Mouse (Mus musculus) ES-Bruce4 (cell line): ENCODE measurements around the gene Pih1d3. TPM values are rescaled to one million over a fixed set of nuclear protein-coding genes. Genes with fewer than 3 reads are reported as not detected.

ENCODE experiments used
- H3K27ac ChIP-seq: 2 replicates; pipeline ENCODE4 v1.5.1; 2012; ENCODE audit warnings: low read length, inconsistent platforms; ENCODE audit not compliant: insufficient read depth
- H3K27me3 ChIP-seq: 2 replicates; pipeline ENCODE4 v1.6.1; 2012; ENCODE audit warnings: mild to moderate bottlenecking, low read length, inconsistent platforms; ENCODE audit not compliant: control insufficient read depth, poor library complexity, insufficient read depth, severe bottlenecking
- H3K36me3 ChIP-seq: 2 replicates; pipeline ENCODE4 v1.6.1; 2012; ENCODE audit warnings: inconsistent platforms, mild to moderate bottlenecking, low read length, moderate library complexity; ENCODE audit not compliant: control insufficient read depth, poor library complexity, insufficient read depth, severe bottlenecking
- H3K4me1 ChIP-seq: one replicate; pipeline ENCODE4 v1.8.1; 2011; ENCODE audit warnings: low read length; ENCODE audit not compliant: control insufficient read depth, insufficient read depth
- H3K4me3 ChIP-seq: 2 replicates; pipeline ENCODE4 v1.5.1; 2011; ENCODE audit warnings: low read depth, mild to moderate bottlenecking, low read length
- H3K9ac ChIP-seq: 2 replicates; pipeline ENCODE4 v1.6.1; 2012; ENCODE audit warnings: low read depth, mild to moderate bottlenecking, inconsistent platforms; ENCODE audit not compliant: poor library complexity, severe bottlenecking
- H3K9me3 ChIP-seq: replicated peaks from 2 replicates; pipeline ENCODE4 v1.6.1; 2012; ENCODE audit warnings: mild to moderate bottlenecking, low read length, inconsistent platforms; ENCODE audit not compliant: control insufficient read depth, poor library complexity, insufficient read depth, severe bottlenecking
- CTCF ChIP-seq: IDR thresholded peaks from one replicate; pipeline ENCODE4 v1.8.1; 2011; ENCODE audit warnings: low read depth, low read length
- EP300 ChIP-seq: IDR thresholded peaks from 2 replicates; pipeline ENCODE4 v1.6.1; 2011; ENCODE audit warnings: low read depth, low read length; ENCODE audit not compliant: insufficient read depth
- POLR2A ChIP-seq: IDR thresholded peaks from one replicate; pipeline ENCODE4 v1.8.1; 2011; ENCODE audit warnings: low read length; ENCODE audit not compliant: insufficient read depth
- polyA plus RNA-seq: library from polyadenylated mRNA; stranded (reverse); fragments of >200 nt; gene quantifications from 2 replicates; pipeline ENCODE4 v1.2.4, GENCODE M21; 2011; ENCODE audit warnings: low read depth; ENCODE audit not compliant: missing spikeins, insufficient read depth, insufficient read length

The Pih1d3 gene
- polyA plus RNA-seq, 1 experiment, result not detected

GRCm38 (mm10) chr1:31196959-31197358, 25.7 kb upstream of the Pih1d3 start:
- no peaks in the 10 kb centered on the region for H3K36me3 ChIP-seq
- H3K9me3 ChIP-seq, result no peaks in the 10 kb centered on the region
- no peaks in the 10 kb centered on the region for H3K4me1 ChIP-seq
- TF ChIP-seq EP300 (no peak), POLR2A (no peak), CTCF (no peak)
- no peaks in the 10 kb centered on the region for H3K27me3 ChIP-seq
- H3K9ac ChIP-seq, result no peak overlapping the region
- no peak overlapping the region for H3K27ac ChIP-seq
- no peak overlapping the region for H3K4me3 ChIP-seq

GRCm38 (mm10) chr1:31203771-31204170, 18.9 kb upstream of the Pih1d3 start:
- no peak overlapping the region for H3K9ac ChIP-seq
- H3K27me3 ChIP-seq, result no peaks in the 10 kb centered on the region
- no peaks in the 10 kb centered on the region for H3K9me3 ChIP-seq
- H3K36me3 ChIP-seq, result no peaks in the 10 kb centered on the region
- H3K4me1 ChIP-seq, result no peaks in the 10 kb centered on the region
- no peak for TF ChIP-seq CTCF
- no peak for TF ChIP-seq POLR2A
- TF ChIP-seq EP300, result no peak
- H3K27ac ChIP-seq, result no peak overlapping the region
- no peak overlapping the region for H3K4me3 ChIP-seq

- no peaks in the 10 kb centered on the region for H3K9me3 ChIP-seq
- H3K27ac ChIP-seq, result no peak overlapping the region
- H3K4me1 ChIP-seq, result no peaks in the 10 kb centered on the region
- H3K36me3 ChIP-seq, result no peaks in the 10 kb centered on the region
- H3K27me3 ChIP-seq, result no peaks in the 10 kb centered on the region
- H3K9ac ChIP-seq, result no peak overlapping the region
- no peak overlapping the region for H3K4me3 ChIP-seq
- TF ChIP-seq POLR2A, result no peak
- TF ChIP-seq EP300, result no peak
- TF ChIP-seq CTCF, result no peak
Measured at GRCm38 (mm10) chr1:31205346-31205745, 17.3 kb upstream of the Pih1d3 start.

GRCm38 (mm10) chr1:31205770-31206169, 16.9 kb upstream of the Pih1d3 start:
- Histone ChIP-seq H3K9ac (no peak overlapping the region), H3K36me3 (no peaks in the 10 kb centered on the region), H3K9me3 (no peaks in the 10 kb centered on the region), H3K4me3 (no peak overlapping the region), H3K4me1 (no peaks in the 10 kb centered on the region), H3K27me3 (no peaks in the 10 kb centered on the region), H3K27ac (no peak overlapping the region)
- TF ChIP-seq EP300 (no peak), POLR2A (no peak), CTCF (no peak)

- no peak for TF ChIP-seq POLR2A
- no peak for TF ChIP-seq CTCF
- TF ChIP-seq EP300, result no peak
- Histone ChIP-seq H3K27me3 (no peaks in the 10 kb centered on the region), H3K4me3 (no peak overlapping the region), H3K4me1 (no peaks in the 10 kb centered on the region), H3K27ac (no peak overlapping the region), H3K9ac (no peak overlapping the region), H3K9me3 (no peaks in the 10 kb centered on the region), H3K36me3 (no peaks in the 10 kb centered on the region)
Measured at GRCm38 (mm10) chr1:31210144-31210543, 12.5 kb upstream of the Pih1d3 start.

- no peaks in the 10 kb centered on the region for H3K4me1 ChIP-seq
- no peaks in the 10 kb centered on the region for H3K36me3 ChIP-seq
- H3K4me3 ChIP-seq, result no peak overlapping the region
- no peaks in the 10 kb centered on the region for H3K27me3 ChIP-seq
- no peaks in the 10 kb centered on the region for H3K9me3 ChIP-seq
- H3K27ac ChIP-seq, result no peak overlapping the region
- H3K9ac ChIP-seq, result no peak overlapping the region
- TF ChIP-seq POLR2A, result no peak
- no peak for TF ChIP-seq EP300
- no peak for TF ChIP-seq CTCF
Measured at GRCm38 (mm10) chr1:31214831-31215230, 7.8 kb upstream of the Pih1d3 start.
